Mouse (Mus musculus) adrenal gland, postnatal 4 days (tissue): ENCODE data around the gene Bpifc. TPM values are rescaled to one million over a fixed set of nuclear protein-coding genes. Genes with fewer than 3 reads are reported as not detected.
"Not testable (repeated sequence)": the region's sequence is repeated elsewhere in the genome, so short reads cannot be mapped to it uniquely, and the experiment has no call there.

Experiments
- DNase-seq, 2 experiments: peaks; one replicate each; pipeline ENCODE4 v3.0.0; 2021 to 2022; ENCODE audit warnings: low spot score in 2 of 2, mixed read lengths in 2 of 2
- long read RNA-seq, 2 experiments: library from polyadenylated mRNA; stranded (forward); transcript quantifications; one replicate each; pipeline ENCODE4 v2.0.0; 2021
- total RNA-seq, 2 experiments: library from RNA; stranded (reverse); gene quantifications; 2 replicates each; pipeline ENCODE4 v1.2.3; 2021

The Bpifc gene
- total RNA-seq: under 1 TPM; 0.11 to 0.20 TPM
- long read RNA-seq, experiment 1: 0 reads
- long read RNA-seq, experiment 2: 0 reads

DNA sequence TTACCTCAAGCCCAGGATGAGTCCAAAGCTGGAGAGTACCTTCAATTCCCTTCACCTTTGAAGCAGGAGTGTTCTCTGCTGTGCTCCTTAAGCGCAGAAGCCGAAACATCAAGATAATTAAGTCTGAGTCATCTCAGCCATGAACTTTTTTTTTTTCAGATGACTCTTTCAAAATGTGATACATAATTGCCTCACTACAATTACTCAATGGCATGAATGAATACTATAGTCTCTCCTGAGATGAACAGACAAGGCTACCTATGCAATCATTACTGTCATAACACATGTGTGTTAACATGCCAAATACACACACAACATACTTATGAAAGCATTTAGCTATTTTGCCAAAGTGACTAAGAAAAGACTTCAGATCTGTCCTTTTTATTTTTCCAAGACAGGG lies at the start of gene Bpifc:
Gene Bpifc (minus strand): TSS at position 115 of the 400 bp plus-strand sequence.
- DNase-seq: no peak

DNA sequence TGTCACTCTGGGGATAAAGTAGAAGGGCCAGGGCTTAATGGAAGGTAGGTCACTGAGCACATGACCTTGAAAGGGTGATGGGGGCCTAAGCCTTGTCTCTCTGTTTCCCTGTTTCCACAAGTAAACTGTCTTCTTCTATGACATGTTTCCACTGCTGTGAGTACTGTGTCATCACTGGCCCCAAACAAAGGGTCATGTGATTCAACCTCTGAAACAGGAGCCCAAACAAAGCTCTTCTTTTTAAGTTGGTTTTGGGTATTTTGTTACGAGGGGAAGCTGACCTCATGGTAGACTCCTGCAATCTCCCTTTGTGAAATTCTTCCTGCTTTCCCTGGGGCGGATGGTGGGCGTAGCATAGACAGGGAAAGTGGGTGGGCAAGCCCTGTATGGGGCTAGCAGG lies 48.6 kb upstream of the Bpifc start:
- no peak for DNase-seq

GRCm38 (mm10) chr10:86057712-86058111 lies 46.0 kb upstream of the Bpifc start:
- DNase-seq: no peak

DNA sequence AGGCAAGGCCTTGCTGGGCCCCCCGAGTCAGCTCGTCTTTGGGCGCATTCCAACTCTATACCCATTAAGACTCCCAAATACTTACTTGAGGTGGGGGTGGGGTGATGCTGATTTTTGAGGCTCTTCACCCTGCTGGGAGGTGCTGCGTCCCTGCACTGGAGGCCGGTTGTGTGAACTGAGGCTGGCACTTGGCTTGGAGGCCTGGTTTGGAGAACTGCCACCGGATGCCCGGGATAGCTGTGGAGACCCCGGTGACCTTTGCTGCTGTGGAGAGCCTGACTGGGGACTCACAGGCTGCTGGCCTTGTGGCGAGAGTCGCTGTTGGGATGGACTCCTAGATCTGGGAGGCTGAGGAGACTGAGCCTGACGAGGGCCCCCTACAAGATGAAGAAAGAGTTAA lies 45.6 kb upstream of the Bpifc start:
- no peak for DNase-seq

DNA sequence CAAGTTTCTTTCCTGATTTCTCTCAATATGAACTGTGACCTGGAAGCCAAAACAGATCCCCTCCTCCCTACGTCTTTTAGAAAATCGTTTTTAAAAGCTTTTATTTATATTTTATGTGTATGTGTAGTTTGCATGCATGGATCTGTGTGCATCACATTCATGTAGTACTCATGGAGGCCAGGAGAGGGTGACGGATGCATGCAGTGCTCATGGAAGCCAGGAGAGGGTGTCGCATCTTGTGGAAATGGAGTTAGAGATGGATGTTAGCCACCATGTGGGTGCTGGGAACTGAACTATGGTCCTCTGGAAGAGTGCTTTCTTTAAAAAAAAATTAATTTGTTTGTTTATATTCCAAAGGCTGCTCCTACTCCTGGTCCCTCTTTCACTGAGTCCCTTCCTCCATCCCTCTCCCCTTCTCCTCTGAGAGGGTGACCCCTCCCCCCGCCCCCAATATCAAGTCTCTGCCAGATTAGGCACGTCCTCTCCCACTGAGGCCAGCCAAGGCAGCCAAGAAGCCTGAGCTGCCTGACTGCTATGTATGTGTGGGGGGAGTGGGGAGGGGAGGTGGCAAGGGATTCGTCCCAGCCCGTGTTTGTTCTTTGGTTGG lies 44.7 kb upstream of the Bpifc start:
- DNase-seq: no peak

DNA sequence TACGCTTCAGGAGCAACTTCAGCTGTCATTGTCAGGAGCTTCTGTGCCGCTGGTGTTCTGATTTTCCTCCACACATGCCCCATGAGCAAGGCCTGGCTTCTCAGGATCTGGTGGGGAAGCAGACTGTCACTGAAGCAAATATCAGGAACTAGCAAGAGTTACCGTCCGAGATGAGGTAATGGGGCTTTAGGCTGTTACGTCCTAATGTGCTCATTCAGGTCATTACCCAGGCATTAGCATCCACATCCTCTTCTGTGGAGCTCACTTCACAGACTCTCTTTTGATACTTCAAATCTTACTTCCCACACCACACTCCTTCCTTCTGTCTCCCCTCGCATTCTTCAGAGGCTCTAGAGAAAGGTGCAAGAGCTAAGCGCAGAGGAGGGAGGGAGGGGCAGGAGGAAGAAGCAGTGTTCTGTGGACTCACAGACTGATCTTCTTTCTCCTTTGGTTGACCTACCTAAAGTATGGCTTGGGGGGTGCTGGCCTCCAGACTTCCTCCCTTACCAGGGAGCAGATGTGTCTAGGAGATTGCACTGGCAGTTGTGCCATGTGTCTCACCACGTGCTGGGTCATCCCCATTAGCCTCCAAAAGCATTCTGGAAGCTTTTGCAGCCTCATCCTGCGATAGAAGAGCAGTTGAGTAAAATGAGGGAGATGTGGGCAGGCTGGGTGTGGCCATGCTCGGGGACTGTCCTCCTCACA lies 41.3 kb upstream of the Bpifc start:
- no peak for DNase-seq

DNA sequence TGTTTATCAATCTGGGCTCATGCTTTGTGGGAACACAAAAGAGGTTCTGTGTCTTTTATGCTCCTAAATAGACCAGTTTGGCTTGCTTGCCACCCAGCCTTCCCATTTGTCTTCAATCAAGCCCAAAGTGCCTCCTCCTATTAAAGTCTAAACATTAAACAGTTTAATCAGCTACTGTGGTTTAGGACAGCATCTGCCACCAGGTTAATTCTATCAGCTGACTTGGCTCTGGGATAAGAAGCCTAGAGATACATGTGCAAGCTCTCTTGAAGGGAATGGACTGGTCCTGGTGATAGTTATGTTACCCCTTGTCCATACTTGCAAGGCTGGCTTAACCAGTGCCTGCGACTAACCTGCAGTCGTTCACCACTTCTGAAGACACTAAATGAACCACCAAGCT lies 38.8 kb upstream of the Bpifc start:
- DNase-seq: no peak

GRCm38 (mm10) chr10:86047786-86048185 lies 36.1 kb upstream of the Bpifc start:
- DNase-seq: no peak

- no peak for DNase-seq
These were observed 34.7 kb upstream of the Bpifc start for GRCm38 (mm10) chr10:86046371-86046770.

DNA sequence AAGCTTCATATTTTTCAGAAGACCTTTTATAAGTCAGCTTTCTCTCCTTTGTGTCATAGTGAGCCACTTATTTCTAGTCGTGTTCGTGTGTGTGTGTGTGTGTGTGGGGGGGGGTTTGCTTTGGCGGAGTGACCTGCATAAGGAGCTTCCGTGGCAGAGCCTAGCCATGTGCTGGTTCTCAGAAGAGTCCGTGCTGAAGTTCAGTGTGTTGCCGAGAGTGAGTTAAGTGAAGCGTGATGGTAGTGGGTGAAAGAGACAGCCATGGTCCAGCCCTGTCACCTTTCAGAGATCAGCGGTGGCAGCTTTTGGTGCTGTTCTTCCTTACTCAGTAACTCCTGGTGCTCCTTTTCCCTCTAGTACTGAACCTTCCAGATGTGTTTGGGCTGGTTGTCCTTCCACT lies 32.4 kb upstream of the Bpifc start:
- DNase-seq: no peak

GRCm38 (mm10) chr10:86043651-86044050 lies 32.0 kb upstream of the Bpifc start:
- no peak for DNase-seq

GRCm38 (mm10) chr10:86034007-86034728 lies 22.5 kb upstream of the Bpifc start:
- DNase-seq: no peak

GRCm38 (mm10) chr10:86032517-86032916 lies 20.8 kb upstream of the Bpifc start:
- no peak for DNase-seq

DNA sequence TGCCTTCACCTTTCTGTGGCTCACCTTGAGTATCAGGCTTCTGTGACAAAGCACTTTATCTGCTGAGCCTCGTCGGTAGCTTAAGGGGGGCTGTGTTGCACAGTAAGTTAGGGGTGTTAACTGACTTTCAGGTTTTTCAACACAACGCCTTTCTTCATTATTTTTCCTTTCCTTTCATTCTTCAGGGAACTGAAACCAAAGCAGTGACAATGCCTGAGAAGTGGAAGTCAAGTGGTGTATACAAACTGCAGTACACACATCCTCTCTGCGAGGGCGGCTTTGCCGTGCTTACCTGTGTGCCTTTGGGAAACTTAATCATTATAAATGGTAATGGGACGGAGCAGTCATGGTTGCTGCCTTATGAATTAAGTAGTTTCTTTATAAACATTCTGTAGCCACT lies 19.0 kb upstream of the Bpifc start:
- no peak for DNase-seq

GRCm38 (mm10) chr10:86026807-86027206 lies 15.1 kb upstream of the Bpifc start:
- DNase-seq: not testable (repeated sequence)

GRCm38 (mm10) chr10:86026354-86026753 lies 14.7 kb upstream of the Bpifc start:
- no peak for DNase-seq

- no peak for DNase-seq
These were observed 14.2 kb upstream of the Bpifc start for GRCm38 (mm10) chr10:86025906-86026305.

- DNase-seq: no peak
These were observed 11.5 kb upstream of the Bpifc start for GRCm38 (mm10) chr10:86023149-86023548.

- no peak for DNase-seq
These were observed 10.8 kb upstream of the Bpifc start for GRCm38 (mm10) chr10:86022474-86022816.

- peak; percentile 82 to 84 for DNase-seq
These were observed 10.2 kb upstream of the Bpifc start, which contains the start of gene Fbxo7 for GRCm38 (mm10) chr10:86021749-86022473. TSS of gene Fbxo7 (plus strand) at chr10:86021972.

- no peak for DNase-seq
These were observed 9.7 kb upstream of the Bpifc start for GRCm38 (mm10) chr10:86021408-86021748.

GRCm38 (mm10) chr10:86018813-86019212 lies 7.1 kb upstream of the Bpifc start:
- no peak for DNase-seq
